Mouse (Mus musculus) heart, postnatal 0 days (tissue): ENCODE measurements around the gene Hoxd4.

Experiments
- CTCF ChIP-seq: IDR thresholded peaks from 2 replicates; pipeline ENCODE4 v1.5.1; 2016; ENCODE audit warnings: antibody characterized with exemption, control low read depth, low read depth
- EP300 ChIP-seq: IDR thresholded peaks from 2 replicates; pipeline ENCODE4 v1.6.1; 2016; ENCODE audit warnings: antibody characterized with exemption, low read depth

GRCm38 (mm10) chr2:74677106-74677505 lies 34.6 kb upstream of the Hoxd4 start:
- TF ChIP-seq CTCF (no peak), EP300 (no peak)
